Mouse (Mus musculus): ENCODE results near the gene Kirrel3. TPM values are rescaled to one million over a fixed set of nuclear protein-coding genes. Genes with fewer than 3 reads are reported as not detected.

Gene Kirrel3
- total RNA-seq, 2 experiments from 2014 or later, result 0.50 to 0.61 TPM

DNA sequence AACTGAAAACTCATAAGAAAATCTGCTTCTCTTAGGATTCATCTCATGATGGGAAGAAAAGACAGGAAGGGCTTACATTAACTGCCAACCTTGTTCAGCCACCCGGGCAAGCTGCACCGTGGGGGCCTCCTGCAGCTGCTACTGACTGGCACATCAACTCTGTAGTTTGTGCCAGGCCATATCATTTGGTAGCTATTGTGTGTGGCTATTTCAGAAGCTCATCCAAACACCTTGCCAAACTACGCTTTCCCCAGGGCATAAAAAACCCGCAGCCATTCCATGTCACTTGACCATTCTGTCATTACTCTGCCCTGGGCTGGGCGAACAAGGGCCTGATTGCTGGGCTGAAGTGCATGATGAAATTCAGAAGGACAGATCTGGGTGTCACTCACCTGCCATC, 453.9 kb downstream of the Kirrel3 start:
- no peak for DNase-seq (ENCODE audit: low spot score in 2 of 2)

DNA sequence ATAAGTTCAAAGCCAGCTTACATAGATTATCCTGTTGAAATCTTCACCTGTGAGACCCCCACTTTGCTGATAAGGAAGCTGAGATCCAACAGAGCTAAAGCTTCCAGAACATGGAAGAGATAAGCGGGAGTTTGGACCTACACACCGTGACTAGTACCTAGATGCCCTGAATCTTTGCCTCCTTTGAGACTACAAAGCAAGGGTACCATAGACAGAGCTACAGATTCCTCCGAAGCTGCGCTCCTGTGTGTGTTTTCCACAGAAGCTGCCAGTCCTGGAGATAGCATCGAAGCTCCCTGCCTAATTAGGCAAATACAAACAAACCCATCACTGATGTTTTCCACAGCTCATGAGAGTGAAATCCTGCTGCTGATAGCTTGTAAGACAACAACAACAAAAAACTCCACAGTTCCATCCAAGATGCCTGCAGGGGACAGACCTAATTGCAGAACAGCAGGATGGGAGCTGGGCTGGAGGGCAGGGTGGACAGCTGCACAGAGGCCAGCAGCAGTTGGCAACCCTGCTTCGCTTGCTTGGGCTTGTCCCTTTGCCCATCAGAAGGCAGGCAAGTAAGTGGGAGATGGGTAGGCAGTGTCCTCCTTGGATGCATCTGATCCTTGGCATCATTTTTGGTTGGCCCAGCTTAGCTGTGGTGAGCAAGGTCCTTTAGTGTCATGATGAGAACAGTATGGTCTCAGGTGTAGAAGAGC, 456.6 kb downstream of the Kirrel3 start:
- no peak for DNase-seq (ENCODE audit: low spot score in 2 of 2)

DNA sequence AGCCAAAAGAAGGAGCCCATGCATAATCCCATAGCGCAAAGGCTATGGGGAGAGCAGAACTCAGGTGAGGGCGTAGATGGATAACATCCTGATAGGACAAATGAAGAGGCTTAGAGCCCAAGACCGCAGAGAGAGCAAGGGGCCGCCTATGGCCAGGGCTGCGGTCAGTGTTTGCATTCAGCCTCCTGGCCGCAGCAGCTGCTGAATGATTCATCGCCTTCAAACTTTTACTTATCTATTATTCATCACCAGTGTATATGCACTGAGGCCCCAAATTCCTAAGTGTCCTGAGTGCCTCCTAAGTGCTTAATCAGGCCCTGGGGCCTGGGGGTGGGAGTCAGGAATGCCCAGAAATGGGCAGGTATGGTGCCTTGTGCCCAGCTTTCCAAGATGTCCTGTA, 457.3 kb downstream of the Kirrel3 start:
- DNase-seq (ENCODE audit: low spot score in 2 of 2), result no peak

DNA sequence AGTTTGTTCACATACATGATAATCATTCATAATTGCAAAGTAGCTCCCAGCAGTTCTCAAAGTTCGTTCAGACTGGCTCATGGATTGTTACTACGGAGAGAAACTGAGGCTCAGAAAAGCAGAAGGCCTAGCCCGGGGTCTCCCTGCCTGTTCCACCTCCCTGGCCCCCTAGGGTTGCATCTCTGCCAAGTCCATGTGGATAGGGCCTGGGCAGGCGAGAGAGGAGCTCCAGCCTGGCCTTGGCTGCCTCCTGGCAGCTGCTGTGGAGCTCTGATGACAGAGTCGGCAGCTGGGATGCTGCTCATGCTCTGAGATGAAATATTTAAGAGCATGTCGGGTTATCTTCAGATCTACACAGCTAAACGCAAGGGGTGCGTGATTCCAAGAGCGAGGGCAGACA, 459.6 kb downstream of the Kirrel3 start:
- no peak for DNase-seq (ENCODE audit: low spot score in 2 of 2)

DNA sequence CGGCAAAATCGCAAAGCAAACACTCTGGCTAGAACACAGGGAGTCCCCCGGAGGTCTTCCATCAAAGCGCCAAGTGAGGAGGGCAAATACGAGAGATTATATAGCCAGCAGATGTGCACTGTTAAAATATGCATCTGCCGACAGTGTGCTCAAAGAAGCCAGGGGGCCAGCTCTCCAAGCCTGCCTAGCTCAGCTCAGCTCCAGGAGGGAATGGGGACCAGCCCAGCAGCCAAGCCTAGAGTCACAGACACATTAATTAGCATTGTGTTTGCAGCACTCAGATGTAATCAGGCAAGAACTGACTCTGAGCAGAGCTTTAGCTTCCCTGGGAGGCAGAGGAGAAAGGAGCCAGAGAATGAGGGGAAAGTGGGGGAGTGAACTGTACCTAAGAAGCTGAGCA, 461.6 kb downstream of the Kirrel3 start:
- no peak for DNase-seq (ENCODE audit: low spot score in 2 of 2)

DNA sequence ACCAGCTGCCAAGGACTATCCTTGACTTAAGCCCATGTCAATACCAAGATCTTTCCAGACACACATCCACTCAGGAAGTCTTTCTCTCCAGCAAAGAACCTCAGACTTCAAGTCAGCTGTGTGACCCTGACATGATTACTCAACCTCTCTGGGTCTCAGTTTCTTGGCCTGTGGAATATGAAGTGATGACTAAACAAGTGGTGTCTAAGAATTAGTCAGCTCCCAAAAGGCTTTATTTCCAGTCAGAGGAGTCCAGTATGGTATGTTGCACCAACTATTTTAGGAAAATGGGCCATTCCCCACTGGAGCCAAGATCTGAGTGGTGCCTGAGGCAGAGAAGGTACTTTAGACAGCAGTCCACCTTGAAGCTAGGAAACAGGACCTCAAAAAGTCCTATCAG, 462.0 kb downstream of the Kirrel3 start:
- no peak for DNase-seq (ENCODE audit: low spot score in 2 of 2)

DNA sequence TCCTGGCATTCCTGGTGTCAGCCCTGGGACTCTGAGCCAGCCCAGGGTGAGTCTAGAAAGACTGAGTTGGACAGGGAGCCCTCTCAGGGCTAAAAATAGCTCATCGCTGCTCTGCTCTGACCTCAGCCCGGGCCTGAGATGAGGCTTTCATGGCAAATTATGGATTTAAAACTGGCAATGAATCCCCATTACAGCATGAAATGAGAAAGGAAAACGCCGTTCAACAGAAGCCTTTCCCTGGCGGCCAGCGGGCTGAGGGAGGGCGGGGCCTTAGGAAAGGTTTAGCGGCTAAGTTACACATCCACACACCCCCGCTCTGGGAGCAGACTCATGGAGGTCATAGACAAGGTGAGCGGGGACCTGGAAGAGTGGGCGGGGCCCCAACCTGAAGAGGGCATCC, 467.7 kb downstream of the Kirrel3 start:
- no peak for DNase-seq (ENCODE audit: low spot score in 2 of 2)

DNA sequence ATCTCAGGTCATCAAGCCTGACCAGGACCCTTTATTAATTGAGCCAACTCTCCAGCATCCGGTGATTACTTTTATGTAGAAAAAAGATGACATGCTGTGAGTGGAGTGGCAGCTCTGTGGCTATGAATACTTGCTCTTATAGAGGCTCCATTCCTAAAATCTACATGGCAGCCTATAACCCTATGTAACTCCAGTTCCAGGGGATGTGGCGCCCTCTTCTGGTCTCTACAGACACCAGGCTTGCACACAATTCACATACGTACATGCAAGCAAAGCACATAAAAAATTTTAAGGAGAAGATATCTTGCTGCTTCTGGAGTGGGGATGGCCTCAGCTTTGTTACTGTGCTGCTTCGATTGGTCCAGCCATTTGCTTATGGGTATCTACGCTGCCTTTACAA, 468.5 kb downstream of the Kirrel3 start:
- DNase-seq (ENCODE audit: low spot score in 2 of 2), result no peak

DNA sequence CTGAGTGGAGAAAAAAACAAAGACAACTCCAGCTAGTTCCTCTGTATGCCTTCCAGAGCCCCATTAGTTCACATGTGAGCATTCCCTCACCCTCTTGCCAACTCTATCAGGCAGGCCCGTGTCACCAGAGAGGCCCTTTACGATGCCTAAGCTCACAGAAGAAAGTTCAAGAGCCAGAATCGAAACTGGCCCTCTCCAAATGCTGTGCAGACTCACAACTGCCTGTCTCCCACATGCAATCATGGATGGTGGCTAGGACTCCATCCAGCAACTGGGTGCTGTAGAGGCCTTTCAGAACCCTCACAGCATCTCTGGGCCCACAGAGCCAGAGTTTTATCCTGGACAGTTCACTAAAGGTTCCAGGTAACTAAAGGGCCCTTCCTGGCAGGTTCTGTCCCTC, 470.8 kb downstream of the Kirrel3 start:
- DNase-seq (ENCODE audit: low spot score in 2 of 2), result no peak

DNA sequence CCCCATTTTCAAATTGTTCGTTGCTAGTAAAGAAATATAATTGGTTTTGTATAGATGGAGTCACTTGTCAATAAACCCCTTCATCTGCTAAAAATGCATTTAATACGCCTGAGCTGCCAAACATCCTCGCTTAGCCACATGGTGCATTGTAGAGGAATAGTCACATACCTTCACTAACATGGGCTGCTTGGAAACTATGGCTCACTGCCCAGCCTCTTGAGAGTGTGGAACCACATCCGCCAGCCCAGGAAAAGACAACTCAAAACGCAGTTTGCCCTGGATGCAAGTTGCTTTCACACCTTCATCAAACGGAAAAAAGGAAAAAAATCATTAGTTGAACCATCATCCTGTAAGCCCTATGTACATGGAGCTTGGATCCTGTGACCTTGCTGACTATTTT, 472.0 kb downstream of the Kirrel3 start:
- DNase-seq (ENCODE audit: low spot score in 2 of 2), result no peak

DNA sequence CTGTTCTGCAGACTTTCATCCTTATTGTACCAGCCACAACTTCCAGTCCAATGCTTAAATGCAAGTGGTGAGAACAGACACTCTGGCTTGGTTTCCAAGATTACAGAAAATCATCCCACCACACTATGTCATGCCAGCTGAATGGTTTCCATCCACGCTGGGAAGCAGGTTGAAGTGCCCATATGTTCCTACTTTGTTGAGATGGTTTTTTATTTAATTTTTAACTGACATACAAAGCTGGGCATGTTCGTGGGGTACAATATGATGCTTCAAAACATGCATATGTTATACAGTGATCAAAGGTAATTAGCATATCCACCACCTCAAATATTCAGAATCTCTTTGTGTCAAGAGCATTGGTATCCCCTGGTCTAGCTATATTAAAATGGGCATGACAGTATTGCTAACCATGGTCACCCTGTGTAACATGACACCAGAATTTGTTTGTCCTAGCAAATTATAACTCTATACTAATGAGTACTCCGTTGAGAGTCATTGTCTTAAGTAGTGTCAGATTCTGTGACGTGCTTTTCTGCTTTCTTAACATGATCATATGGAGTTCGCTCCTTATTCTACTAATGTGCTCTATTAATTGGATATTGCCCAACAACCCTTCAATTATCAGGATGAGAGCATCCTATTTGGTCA, 472.6 kb downstream of the Kirrel3 start:
- DNase-seq (ENCODE audit: low spot score in 2 of 2), result no peak

DNA sequence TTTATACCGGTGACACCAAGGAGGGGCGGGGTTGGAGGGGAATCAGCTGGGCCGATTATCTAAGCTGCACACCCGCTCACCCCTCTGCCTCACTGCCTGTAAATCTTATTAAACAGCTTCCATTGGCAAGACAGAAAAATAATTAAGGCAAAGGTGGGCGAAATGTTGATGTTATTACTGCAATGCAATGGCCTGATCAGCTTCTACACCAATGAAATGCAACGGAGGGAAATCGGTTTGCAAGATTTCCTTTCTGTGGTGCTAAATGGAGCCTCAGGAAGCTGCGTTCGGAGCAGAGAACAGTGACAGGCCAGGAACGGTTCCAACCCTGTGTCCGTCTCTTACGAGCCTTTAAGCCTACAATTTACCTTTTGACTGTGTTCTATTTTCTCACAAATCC, 475.0 kb downstream of the Kirrel3 start:
- DNase-seq (ENCODE audit: low spot score in 2 of 2), result no peak

DNA sequence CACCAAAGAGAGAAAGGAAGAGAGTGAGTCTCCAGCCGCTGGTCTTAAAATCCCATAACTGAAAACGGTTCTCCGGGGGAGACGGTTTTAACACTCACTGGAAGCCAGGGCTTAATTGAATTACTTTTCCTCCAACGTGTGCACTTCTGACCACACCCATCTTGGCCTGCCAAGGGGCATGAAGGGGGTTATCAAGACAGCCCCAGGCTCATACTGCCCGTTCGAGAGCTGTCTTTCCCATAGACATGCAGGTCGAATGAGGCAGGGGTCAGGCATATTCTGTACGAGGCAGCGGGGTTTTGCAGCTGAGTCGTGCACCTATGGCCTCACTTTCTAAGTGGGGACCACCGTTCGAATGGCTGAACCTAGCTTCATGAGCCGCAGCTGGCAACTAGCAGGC, 475.5 kb downstream of the Kirrel3 start:
- no peak for DNase-seq (ENCODE audit: low spot score in 2 of 2)

DNA sequence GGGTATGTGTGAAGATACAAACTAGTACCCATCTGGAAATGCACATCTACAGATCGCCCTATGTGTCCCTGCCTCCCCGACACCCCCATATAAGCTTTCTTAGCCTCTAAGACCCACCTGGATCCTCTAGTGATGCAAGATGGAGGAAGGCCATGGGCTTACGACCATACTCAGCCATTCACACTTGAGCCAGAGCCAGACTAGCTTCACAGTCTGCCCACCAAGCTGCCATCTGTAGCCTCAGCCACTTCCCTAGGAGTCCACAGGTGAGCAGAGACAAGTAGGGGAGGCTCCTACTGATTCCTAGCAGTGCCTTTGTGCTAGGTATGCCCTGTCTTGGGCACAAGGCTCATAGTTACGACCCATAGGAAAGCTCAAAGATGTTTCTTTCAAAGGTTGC, 476.6 kb downstream of the Kirrel3 start:
- DNase-seq (ENCODE audit: low spot score in 2 of 2), result no peak

DNA sequence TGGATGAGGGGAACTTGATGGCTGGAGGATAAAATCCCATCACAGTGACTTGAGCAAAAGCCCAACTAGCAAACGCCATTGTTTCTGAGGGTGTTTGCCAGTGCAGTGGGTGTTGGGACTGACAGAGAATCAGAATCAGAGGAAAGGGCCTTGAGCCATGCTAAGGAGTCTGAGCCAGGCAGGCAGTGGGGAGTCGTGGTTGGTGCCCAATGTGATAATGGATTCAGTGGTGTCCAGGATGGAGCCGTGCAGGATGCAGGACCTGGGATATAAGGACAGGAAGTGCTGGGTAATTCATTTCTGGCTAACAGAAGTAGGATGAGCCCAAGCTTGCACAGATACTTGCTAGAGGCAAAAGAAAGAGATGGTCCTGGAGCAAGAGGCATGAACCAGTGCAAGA, 477.9 kb downstream of the Kirrel3 start:
- no peak for DNase-seq (ENCODE audit: low spot score in 2 of 2)

DNA sequence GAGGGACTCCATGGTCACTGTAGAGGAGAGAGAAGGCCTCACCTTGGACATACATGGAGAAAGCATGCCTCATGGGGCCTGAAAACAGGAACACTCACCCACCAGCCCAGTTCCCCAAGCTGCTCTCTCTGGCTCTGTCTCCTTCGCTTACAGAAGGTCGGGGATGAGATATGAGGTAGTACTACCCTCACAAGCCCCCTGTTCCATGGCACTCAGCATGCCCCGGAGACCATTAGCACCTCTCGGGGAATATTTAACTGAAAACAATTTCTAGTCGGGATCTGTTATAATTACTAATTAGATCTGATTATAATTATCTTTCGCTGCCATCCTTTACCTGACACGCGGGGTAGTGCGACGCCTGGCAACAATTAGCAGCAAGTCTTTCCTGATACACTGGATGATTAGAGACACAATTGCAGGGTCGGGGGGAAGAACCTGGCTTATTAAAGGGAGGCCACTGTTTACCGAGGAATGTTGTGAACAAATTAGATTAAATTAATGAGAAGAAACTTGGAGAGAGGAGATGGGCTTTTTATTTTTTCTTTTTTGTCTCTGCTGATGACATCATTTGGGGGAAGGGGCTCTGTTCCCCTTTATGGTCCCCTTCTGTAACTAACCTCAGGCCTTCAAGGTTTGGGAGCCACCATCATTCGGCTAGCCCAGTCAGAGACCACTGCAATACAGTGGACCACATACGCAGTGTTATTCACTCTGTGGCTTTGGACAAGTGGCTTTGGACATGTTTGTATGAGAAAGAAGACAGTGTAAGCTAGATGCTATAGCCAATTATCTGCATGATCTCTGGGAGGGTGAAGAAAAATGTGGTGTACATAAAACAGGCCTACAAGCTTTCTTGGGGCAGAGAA, 478.7 kb downstream of the Kirrel3 start:
- DNase-seq (ENCODE audit: low spot score in 2 of 2), result no peak

DNA sequence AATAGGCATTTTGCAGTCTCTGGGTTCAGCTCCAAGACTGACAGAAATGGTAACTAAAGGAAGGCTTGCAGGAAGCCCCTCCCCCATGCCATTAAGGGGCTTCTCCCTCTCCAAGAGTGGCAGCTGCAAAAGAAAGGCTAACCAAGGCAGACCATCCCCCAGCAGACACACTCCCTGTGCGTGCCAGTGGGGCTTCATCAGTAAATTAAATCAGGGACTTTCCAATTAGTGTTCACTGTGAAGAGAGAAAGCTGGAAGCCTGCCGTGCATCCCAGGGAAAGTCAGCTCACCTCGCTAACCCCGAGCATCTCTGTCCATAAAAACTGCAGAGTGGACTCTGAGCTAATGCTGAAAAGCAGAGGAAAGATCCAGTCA, 479.3 kb downstream of the Kirrel3 start:
- no peak for DNase-seq (ENCODE audit: low spot score in 2 of 2)

DNA sequence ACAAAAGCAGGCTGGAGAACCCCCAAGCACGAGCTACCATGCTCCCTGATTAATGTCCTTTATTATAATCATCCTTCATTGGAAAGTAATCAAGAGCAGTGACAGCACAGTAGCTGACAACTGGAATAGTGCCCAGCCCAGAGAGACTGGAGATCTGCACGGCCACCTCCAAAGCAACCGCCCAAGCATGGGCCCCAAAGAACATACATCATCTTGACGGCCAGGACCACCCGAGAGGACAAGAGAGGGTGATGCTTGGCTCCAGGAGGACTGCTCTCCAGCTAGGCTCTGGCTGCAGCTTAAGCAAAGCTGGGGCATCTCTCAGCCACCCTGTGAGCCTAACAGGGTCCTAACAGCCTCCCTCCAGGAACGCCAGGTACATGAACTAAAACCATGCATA, 482.1 kb downstream of the Kirrel3 start:
- DNase-seq (ENCODE audit: low spot score in 2 of 2), result no peak

DNA sequence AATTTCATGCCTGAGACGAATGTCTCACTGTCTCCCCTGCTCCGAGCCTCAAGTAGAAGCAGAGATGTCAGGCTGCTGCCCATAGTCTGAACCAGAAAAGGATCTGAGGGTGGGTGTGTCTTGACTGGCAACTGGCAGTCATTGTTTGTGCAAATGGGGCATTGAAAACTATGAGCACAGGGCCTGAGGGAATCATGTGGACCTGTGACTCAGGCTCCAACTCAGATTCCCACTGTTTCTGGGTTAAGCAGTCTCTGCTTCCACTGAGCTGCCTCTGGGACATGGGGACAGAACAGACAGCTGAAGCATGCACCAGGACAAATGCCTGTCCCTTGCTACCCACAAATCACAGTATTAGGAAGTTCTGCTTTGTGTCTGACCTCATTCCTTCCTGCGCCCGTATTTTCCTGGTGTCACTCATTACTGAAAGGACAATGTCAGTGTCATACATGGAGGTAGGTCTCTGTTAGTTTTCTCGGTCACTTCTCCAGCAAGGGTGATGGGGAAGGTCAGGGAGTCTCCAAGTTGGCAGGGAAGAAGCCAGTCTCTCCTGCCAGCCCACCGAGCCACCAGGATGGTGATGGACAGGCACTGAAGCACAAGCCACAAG, 484.3 kb downstream of the Kirrel3 start:
- DNase-seq (ENCODE audit: low spot score in 2 of 2), result no peak

DNA sequence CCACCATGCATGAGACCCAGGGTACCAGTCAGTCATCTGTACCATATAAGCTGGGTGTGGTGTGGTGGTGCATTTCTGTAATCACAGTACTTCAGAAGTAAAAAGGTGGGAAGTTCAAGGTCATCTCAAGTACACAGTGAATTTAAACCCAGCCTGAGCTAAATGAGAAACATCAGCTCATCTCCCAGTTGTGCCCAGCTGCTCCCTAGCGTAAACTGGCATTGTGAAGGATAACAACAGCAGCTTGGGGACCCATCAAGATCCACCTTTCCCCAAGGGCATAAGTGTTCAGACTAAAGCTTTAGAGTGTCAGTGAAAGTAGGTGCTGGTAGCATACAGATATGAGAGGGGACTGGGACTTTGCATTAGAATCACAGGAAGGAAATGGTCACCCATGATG, 488.6 kb downstream of the Kirrel3 start:
- no peak for DNase-seq (ENCODE audit: low spot score in 2 of 2)

DNA sequence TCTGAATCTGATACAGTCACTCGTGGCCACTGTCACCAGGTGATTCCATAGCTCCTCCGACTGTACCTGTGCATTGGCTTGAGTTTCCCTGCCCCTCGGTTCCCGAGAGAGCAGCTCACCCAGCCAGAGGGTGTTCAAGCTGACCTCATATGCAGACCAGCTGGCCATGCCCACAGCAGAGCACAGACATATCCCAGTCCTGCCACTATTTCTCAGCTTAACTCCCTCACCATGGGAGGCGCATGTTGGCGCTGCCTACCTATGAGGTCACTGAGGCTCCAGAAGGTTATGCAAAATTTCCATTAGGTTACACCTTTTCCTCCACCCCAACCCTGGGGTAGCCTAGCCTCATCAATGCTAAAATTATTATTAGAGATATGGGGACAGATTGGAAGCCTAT, 489.6 kb downstream of the Kirrel3 start:
- DNase-seq (ENCODE audit: low spot score in 2 of 2), result no peak
